Mouse (Mus musculus) B cell, adult (primary cell): ENCODE measurements around the gene Lhcgr. TPM values are rescaled to one million over a fixed set of nuclear protein-coding genes. Genes with fewer than 3 reads are reported as not detected.

ENCODE experiments used
- total RNA-seq: library from RNA; stranded (reverse); gene quantifications from 4 replicates; pipeline ENCODE4 v1.2.4, GENCODE M21; 2023; ENCODE audit not compliant: inconsistent age

The Lhcgr gene
- not detected in 4 replicates for total RNA-seq

GRCm38 (mm10) chr17:88791440-88792152 is at the start of gene Lhcgr:
Lhcgr (minus strand) TSS chr17:88791990.

GRCm38 (mm10) chr17:88668452-88668851 is 123.3 kb downstream of the Lhcgr start, which contains the start of gene Gtf2a1l:
Gtf2a1l (plus strand) TSS chr17:88668660.

Other genes starting within 250 kb of the Lhcgr start
- 0.97 to 1.6 TPM (median 1.1 TPM) in 4 replicates for gene Ston1, start 194.3 kb downstream of the Lhcgr start, total RNA-seq
- not detected in 4 replicates for gene Gtf2a1l, start 123.3 kb downstream of the Lhcgr start, total RNA-seq